Mouse (Mus musculus) limb, embryonic 12.5 days (tissue): Measurements from ENCODE around the gene Rcn3. TPM values are rescaled to one million over a fixed set of nuclear protein-coding genes. Genes with fewer than 3 reads are reported as not detected.
A peak's percentile ranks its signal among the peaks of the same experiment; 100 is the strongest.

Experiments
- ATAC-seq: fragments of 200-750 bp; cut with Nextera tagmentation; 2 replicates; pipeline ENCODE4 v1.8.0; 2017; ENCODE audit warnings: low read depth, moderate TSS enrichment; ENCODE audit not compliant: insufficient number of reproducible peaks, insufficient read depth, low FRiP score, low TSS enrichment
- H3K27ac ChIP-seq: fragments of 300-500 bp; sonication (generic); 2 replicates; pipeline ENCODE4 v1.5.1; 2016; ENCODE audit warnings: mild to moderate bottlenecking, moderate library complexity
- H3K27me3 ChIP-seq: fragments of 300-500 bp; sonication (generic); 2 replicates; pipeline ENCODE4 v1.6.1; 2016; ENCODE audit warnings: mild to moderate bottlenecking, moderate library complexity
- H3K36me3 ChIP-seq: fragments of 300-500 bp; sonication (generic); 2 replicates; pipeline ENCODE4 v1.6.1; 2016; ENCODE audit warnings: mild to moderate bottlenecking, moderate library complexity
- H3K4me1 ChIP-seq: fragments of 300-500 bp; sonication (generic); replicated peaks from 2 replicates; pipeline ENCODE4 v1.6.1; 2016
- H3K4me2 ChIP-seq: fragments of 300-500 bp; sonication (generic); 2 replicates; pipeline ENCODE4 v1.6.1; 2016; ENCODE audit warnings: mild to moderate bottlenecking, moderate library complexity
- H3K4me3 ChIP-seq: fragments of 300-500 bp; sonication (generic); replicated peaks from 2 replicates; pipeline ENCODE4 v1.5.1; 2016; ENCODE audit warnings: mild to moderate bottlenecking
- H3K9ac ChIP-seq: fragments of 300-500 bp; sonication (generic); replicated peaks from 2 replicates; pipeline ENCODE4 v1.6.1; 2016; ENCODE audit warnings: mild to moderate bottlenecking, moderate library complexity
- H3K9me3 ChIP-seq: fragments of 300-500 bp; sonication (generic); 2 replicates; pipeline ENCODE4 v1.6.1; 2016; ENCODE audit warnings: mild to moderate bottlenecking, moderate library complexity
- WGBS: fragments of 180-500 bp; shearing (Covaris S2); methylation state at CpG from one replicate; pipeline ENCODE4 v1.1.7; 2016; 5-methylcytosine and 5-hydroxymethylcytosine counted together
- polyA plus RNA-seq: library from polyadenylated mRNA; unstranded; fragments of >200 nt; fragmentation: Nextera tagmentation; extraction: Ambion mirVana; gene quantifications from 2 replicates; pipeline ENCODE4 v1.2.1, GENCODE M21; 2016

Gene Rcn3
- polyA plus RNA-seq, 1 experiment from 2014 or later = 261 TPM

- no peak for ATAC-seq
- no peak overlapping the region for H3K9ac ChIP-seq
- no peak overlapping the region for H3K27ac ChIP-seq
- 64% methylated on average over 6 of the region's 6 CpGs for WGBS
- peaks cover 31% of the 10 kb centered on the region for H3K4me1 ChIP-seq
- H3K9me3 ChIP-seq = no peaks in the 10 kb centered on the region
- no peak overlapping the region for H3K4me3 ChIP-seq
- H3K36me3 ChIP-seq = no peaks in the 10 kb centered on the region
- no peak overlapping the region for H3K4me2 ChIP-seq
- H3K27me3 ChIP-seq = no peaks in the 10 kb centered on the region
Measured at GRCm38 (mm10) chr7:45095367-45095766, 3.3 kb upstream of the Rcn3 start.

DNA sequence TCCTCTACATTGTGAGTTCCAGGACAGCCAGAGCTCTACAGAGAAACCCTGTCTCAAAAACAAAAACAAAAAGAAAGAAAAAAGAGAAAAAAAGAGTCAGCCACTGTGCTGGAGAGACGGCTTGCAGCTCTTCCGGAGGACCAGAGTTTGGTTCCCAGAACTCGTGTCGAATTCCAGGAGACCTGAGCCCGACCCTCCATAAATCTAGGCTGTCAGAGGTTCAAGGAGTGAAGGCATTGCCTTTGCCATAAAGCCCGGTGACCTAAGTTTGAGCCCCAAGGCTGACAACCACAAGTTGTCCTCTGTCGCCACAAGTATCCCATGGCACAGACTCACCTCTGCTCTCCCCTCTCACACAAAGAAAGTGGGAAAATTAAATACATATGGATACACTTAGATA, 2.1 kb upstream of the Rcn3 start:
- H3K36me3 ChIP-seq = no peaks in the 10 kb centered on the region
- peak overlapping the region; percentile 91 for H3K27ac ChIP-seq
- H3K4me3 ChIP-seq = no peak overlapping the region
- no peak overlapping the region for H3K9ac ChIP-seq
- H3K4me1 ChIP-seq = peaks cover 35% of the 10 kb centered on the region
- H3K9me3 ChIP-seq = no peaks in the 10 kb centered on the region
- no peaks in the 10 kb centered on the region for H3K27me3 ChIP-seq
- 0 out of 2 replicates have a peak overlapping the region, but pooled peaks have one; percentile 23 for H3K4me2 ChIP-seq
- ATAC-seq = no peak
- 6% methylated on average over 7 of the region's 7 CpGs for WGBS

DNA sequence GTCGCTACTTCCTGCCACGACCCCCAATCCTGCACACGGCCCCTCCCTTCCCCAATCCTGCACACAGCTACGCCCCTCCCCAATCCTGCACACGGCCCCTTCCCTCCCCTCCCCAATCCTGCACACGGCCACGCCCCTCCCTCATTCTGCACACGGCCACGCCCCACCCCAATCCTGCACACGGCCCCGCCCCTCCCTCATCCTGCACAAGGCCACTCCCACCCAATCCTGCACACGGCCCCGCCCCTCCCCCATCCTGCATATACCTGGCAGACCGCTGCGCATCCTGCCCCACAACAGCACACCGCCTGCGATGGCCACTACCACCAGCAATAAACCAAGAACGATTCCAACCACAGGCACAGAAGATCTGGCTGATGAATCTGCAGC, 1.5 kb upstream of the Rcn3 start:
- Histone ChIP-seq H3K4me1 (peaks cover 35% of the 10 kb centered on the region), H3K9me3 (no peaks in the 10 kb centered on the region), H3K27ac (peak overlapping the region; percentile 91), H3K36me3 (peaks cover 4% of the 10 kb centered on the region), H3K27me3 (no peaks in the 10 kb centered on the region), H3K9ac (no peak overlapping the region), H3K4me3 (no peak overlapping the region), H3K4me2 (peak overlapping the region; percentile 23; the same call in 1 of the 2 replicates)
- ATAC-seq = no peak
- 21% methylated on average over 17 of the region's 18 CpGs for WGBS

GRCm38 (mm10) chr7:45092828-45093515, 951 bp upstream of the Rcn3 start:
- H3K4me1 ChIP-seq = peaks cover 35% of the 10 kb centered on the region
- no peak overlapping the region for H3K4me3 ChIP-seq
- H3K36me3 ChIP-seq = peaks cover 10% of the 10 kb centered on the region
- H3K9ac ChIP-seq = no peak overlapping the region
- peak overlapping the region; percentile 91 for H3K27ac ChIP-seq
- H3K27me3 ChIP-seq = no peaks in the 10 kb centered on the region
- no peak for ATAC-seq
- WGBS = 22% methylated on average over 12 of the region's 12 CpGs
- H3K4me2 ChIP-seq = peak overlapping the region; percentile 23; the same call in 1 of the 2 replicates
- no peaks in the 10 kb centered on the region for H3K9me3 ChIP-seq

- 9% methylated on average over 35 of the region's 35 CpGs for WGBS
- H3K4me2 ChIP-seq = peak overlapping the region; percentile 85
- peak overlapping the region; percentile 82 for H3K9ac ChIP-seq
- peaks cover 35% of the 10 kb centered on the region for H3K4me1 ChIP-seq
- H3K27me3 ChIP-seq = no peaks in the 10 kb centered on the region
- H3K4me3 ChIP-seq = peak overlapping the region; percentile 67
- H3K36me3 ChIP-seq = peaks cover 26% of the 10 kb centered on the region
- ATAC-seq = peak; percentile 29; the same call in 1 of the 2 replicates
- H3K9me3 ChIP-seq = no peaks in the 10 kb centered on the region
- H3K27ac ChIP-seq = peak overlapping the region; percentile 94
Measured at GRCm38 (mm10) chr7:45091001-45091990, 725 bp downstream of the Rcn3 start.

DNA sequence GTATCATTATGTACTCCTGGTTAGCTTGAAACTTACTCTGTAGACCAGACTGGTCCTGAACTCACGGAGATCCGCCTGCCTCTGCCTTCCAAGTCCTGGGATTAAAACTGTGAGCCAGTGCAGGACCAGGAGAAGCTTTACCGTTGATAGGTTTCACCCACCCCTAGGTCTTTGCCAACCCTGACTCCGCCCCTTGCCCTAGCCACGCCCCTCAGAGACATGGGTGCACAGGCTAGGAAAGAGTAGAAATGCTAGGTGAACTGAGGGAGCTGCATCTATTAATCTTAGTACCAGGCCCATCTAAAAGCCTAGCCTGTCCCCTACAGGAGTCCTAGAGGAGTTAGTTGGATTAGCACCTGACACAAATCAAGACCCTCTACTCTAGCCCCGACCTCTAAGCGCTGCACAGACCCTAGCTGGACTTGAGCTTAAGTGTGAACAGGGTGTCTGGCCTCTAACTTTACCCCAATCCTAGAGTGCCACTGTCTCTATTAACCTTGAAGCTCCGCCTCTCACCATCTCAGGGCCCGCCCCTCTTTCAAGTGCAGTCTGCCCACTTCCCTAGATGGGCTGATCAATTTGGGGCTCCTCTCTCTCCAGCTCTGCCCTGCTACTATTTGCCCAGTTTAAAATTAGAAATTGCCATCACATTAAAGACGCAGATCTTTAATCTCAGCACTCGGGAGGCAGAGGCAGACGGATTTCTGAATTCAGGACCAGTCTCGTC, 1.6 kb downstream of the Rcn3 start:
- no peak for ATAC-seq
- peaks cover 35% of the 10 kb centered on the region for H3K36me3 ChIP-seq
- no peak overlapping the region; the same call in 1 of the 2 replicates for H3K27ac ChIP-seq
- H3K4me3 ChIP-seq = peak overlapping the region; percentile 67
- peak overlapping the region; percentile 82; the same call in 1 of the 2 replicates for H3K9ac ChIP-seq
- H3K9me3 ChIP-seq = no peaks in the 10 kb centered on the region
- H3K27me3 ChIP-seq = no peaks in the 10 kb centered on the region
- H3K4me1 ChIP-seq = peaks cover 35% of the 10 kb centered on the region
- H3K4me2 ChIP-seq = peak overlapping the region; percentile 85
- WGBS = 81% methylated on average over 13 of the region's 13 CpGs

DNA sequence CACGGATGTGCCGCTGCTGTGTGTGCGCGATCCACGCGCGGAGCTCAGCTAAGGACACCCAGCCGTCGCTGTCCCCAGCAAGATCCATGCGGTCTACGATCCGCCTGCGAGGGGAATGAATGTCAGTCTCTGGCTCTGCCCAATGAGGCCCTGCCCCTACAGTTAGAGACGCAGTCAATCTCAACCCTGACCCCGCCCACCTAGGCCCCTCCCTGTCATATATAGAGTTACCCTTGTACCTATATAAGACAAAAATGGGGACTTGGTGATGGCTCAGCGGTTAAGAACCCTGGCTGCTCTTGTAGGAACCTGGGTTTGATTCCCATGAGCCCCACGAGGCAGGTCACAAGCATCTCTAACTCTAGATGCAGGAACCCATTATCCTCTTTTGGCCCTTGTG, 3.4 kb downstream of the Rcn3 start:
- Histone ChIP-seq H3K27ac (no peak overlapping the region), H3K4me3 (no peak overlapping the region), H3K27me3 (no peaks in the 10 kb centered on the region), H3K4me2 (no peak overlapping the region), H3K36me3 (peaks cover 53% of the 10 kb centered on the region), H3K9ac (no peak overlapping the region), H3K4me1 (peaks cover 23% of the 10 kb centered on the region), H3K9me3 (no peaks in the 10 kb centered on the region)
- 93% methylated on average over 17 of the region's 17 CpGs for whole genome bisulfite sequencing
- ATAC-seq = no peak

GRCm38 (mm10) chr7:45086084-45086483, 5.9 kb downstream of the Rcn3 start:
- Histone ChIP-seq H3K4me2 (no peak overlapping the region), H3K36me3 (peaks cover 71% of the 10 kb centered on the region), H3K4me3 (no peak overlapping the region), H3K27ac (no peak overlapping the region), H3K9me3 (no peaks in the 10 kb centered on the region), H3K4me1 (peaks cover 15% of the 10 kb centered on the region), H3K9ac (no peak overlapping the region), H3K27me3 (no peaks in the 10 kb centered on the region)
- 81% methylated on average over 4 of the region's 4 CpGs for WGBS
- no peak for ATAC-seq

DNA sequence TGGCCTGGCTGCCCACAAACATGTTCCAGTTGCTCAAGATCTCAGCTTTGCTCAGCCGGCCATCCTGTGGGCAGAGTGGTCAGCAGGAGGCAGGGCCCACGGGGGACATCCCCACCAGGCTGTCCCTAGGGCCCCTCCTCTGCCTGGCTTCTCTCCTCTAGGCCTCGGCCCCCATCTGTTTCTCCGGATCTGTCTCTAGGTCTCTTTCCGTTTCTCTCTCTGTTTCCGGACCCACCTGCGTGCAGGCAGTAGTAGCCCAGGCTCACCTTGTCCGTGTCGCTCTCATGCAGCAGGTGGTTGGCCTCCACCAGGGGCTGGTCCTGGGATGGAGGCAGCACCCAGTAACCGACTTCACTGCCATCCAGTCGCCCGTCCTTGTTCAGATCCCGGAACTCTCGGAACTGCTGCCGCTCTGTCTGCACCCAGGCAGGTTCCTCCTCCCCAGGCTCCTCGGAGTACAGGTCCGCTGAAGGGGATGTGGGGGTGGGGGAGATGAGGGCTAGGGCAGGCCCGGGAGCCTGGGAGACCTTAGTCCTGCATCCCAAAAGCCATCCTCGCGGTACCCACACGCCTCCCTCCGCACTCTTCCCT, 8.6 kb downstream of the Rcn3 start:
- peaks cover 67% of the 10 kb centered on the region for H3K36me3 ChIP-seq

DNA sequence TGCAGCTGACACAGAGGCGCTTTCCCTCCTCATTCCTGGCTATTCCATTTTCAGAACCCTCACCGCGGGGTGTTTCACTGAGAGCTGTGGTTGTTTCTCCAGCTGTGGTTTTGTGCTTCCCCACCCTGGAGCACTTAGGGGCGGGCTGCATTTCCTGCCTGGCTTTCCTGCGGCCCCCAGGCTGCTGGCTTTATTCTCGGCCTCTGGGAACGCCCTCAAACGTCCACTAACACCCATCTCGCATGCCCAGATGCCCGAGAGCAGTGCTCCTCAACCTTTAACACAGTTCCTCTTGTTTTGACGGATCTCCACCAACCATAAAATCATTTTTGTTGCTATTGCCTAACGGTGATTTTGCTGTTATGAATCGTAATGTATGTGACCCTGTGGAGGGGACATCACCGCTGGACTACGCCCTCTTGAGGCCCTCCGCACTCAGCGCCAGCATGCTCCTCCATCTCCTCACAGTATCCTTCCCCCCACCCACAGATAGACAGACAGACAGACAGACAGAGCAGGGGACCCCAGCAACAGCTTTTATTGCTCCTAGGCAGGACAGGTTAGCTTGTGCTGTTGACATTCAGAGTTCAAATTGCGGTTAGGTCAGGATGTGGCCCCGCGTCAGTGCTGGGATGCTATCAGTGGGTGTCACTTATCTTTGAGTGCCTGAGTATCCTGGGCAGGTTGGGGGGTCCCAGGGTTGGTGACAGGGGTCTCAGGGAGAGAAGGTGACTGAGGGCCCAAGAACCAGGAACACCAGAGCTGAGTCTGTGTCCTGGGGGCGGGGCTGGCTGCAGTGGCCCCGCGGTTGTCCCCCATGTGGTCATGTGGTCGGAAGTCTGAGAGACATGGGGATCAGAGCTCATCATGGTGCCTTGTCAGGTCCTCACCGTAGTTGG, 9.4 kb downstream of the Rcn3 start:
- H3K36me3 ChIP-seq = peaks cover 66% of the 10 kb centered on the region
- no peak for ATAC-seq
- no peaks in the 10 kb centered on the region for H3K9me3 ChIP-seq
- no peak overlapping the region for H3K4me3 ChIP-seq
- WGBS = 69% methylated on average over 25 of the region's 25 CpGs
- H3K4me1 ChIP-seq = peaks cover 9% of the 10 kb centered on the region; the same call in 1 of the 2 replicates
- peak overlapping the region; percentile 72 for H3K27ac ChIP-seq
- peak overlapping the region; percentile 37; the same call in 1 of the 2 replicates for H3K9ac ChIP-seq
- no peak overlapping the region; the same call in 1 of the 2 replicates for H3K4me2 ChIP-seq
- no peaks in the 10 kb centered on the region for H3K27me3 ChIP-seq

More for the DNA sequence above, 8.6 kb downstream of the Rcn3 start:
- H3K27ac ChIP-seq = peak overlapping the region; percentile 72; the same call in 1 of the 2 replicates
- H3K4me2 ChIP-seq = no peak overlapping the region
- H3K9me3 ChIP-seq = no peaks in the 10 kb centered on the region
- WGBS = 88% methylated on average over 22 of the region's 22 CpGs
- H3K9ac ChIP-seq = no peak overlapping the region; the same call in 1 of the 2 replicates
- no peaks in the 10 kb centered on the region for H3K27me3 ChIP-seq
- peaks cover 9% of the 10 kb centered on the region; the same call in 1 of the 2 replicates for H3K4me1 ChIP-seq
- no peak overlapping the region for H3K4me3 ChIP-seq
- no peak for ATAC-seq
